Mouse (Mus musculus) brain, embryonic 14.5 days (tissue): ENCODE measurements around the gene 2310034G01Rik.

ENCODE experiments used
- CTCF ChIP-seq: fragments of 200-500 bp; IDR thresholded peaks from 2 replicates; pipeline ENCODE4 v1.5.1; 2012; ENCODE audit warnings: inconsistent platforms, mild to moderate bottlenecking, moderate library complexity, borderline replicate concordance; ENCODE audit not compliant: insufficient read depth, insufficient read length; ENCODE audit errors: extremely low read depth
- POLR2A ChIP-seq: fragments of 200-500 bp; IDR thresholded peaks from 2 replicates; pipeline ENCODE4 v1.6.1; 2012; ENCODE audit warnings: mild to moderate bottlenecking, inconsistent platforms, borderline replicate concordance; ENCODE audit not compliant: poor library complexity, insufficient read depth, insufficient read length, severe bottlenecking; ENCODE audit errors: extremely low read depth

GRCm38 (mm10) chr19:46339287-46339971 lies 10.7 kb downstream of the 2310034G01Rik start:
- no peak for TF ChIP-seq CTCF
- TF ChIP-seq POLR2A, result no peak
